Mouse (Mus musculus) kidney, embryonic 14.5 days (tissue): Measurements from ENCODE around the gene Ngdn. TPM values are rescaled to one million over a fixed set of nuclear protein-coding genes. Genes with fewer than 3 reads are reported as not detected.
"Not testable (repeated sequence)": the region's sequence is repeated elsewhere in the genome, so short reads cannot be mapped to it uniquely, and the experiment has no call there.

Experiments used
- ATAC-seq: fragments of 200-750 bp; cut with Nextera tagmentation; 2 replicates; pipeline ENCODE4 v1.8.0; 2017; ENCODE audit warnings: moderate number of reproducible peaks, mild to moderate bottlenecking, moderate TSS enrichment, moderate library complexity; ENCODE audit not compliant: low FRiP score, low TSS enrichment
- H3K27ac ChIP-seq: fragments of 300-500 bp; sonication (generic); 2 replicates; pipeline ENCODE4 v1.5.1; 2014; ENCODE audit warnings: low read depth, mild to moderate bottlenecking, low read length, moderate library complexity, mixed read lengths
- H3K27me3 ChIP-seq: fragments of 300-500 bp; sonication (generic); 2 replicates; pipeline ENCODE4 v1.6.1; 2014; ENCODE audit warnings: mild to moderate bottlenecking, low read length; ENCODE audit not compliant: control insufficient read depth, insufficient read depth
- H3K36me3 ChIP-seq: fragments of 300-500 bp; sonication (generic); 2 replicates; pipeline ENCODE4 v1.6.1; 2014; ENCODE audit warnings: low read length, mixed read lengths; ENCODE audit not compliant: control insufficient read depth, insufficient read depth
- H3K4me1 ChIP-seq: fragments of 300-500 bp; sonication (generic); 2 replicates; pipeline ENCODE4 v1.6.1; 2014; ENCODE audit warnings: low read length, mixed read lengths; ENCODE audit not compliant: control insufficient read depth, insufficient read depth
- H3K4me2 ChIP-seq: fragments of 300-500 bp; sonication (generic); replicated peaks from 2 replicates; pipeline ENCODE4 v1.6.1; 2014; ENCODE audit warnings: low read depth, mild to moderate bottlenecking, low read length
- H3K4me3 ChIP-seq: fragments of 300-500 bp; sonication (generic); 2 replicates; pipeline ENCODE4 v1.5.1; 2014; ENCODE audit warnings: mild to moderate bottlenecking, low read length
- H3K9ac ChIP-seq: fragments of 300-500 bp; sonication (generic); 2 replicates; pipeline ENCODE4 v1.6.1; 2014; ENCODE audit warnings: low read depth, mild to moderate bottlenecking, low read length, moderate library complexity
- H3K9me3 ChIP-seq: fragments of 300-500 bp; sonication (generic); 2 replicates; pipeline ENCODE4 v1.6.1; 2016; ENCODE audit warnings: low read length; ENCODE audit not compliant: control insufficient read depth
- WGBS: fragments of 180-500 bp; shearing (Covaris S2); extraction: QIAGEN DNeasy Blood & Tissue Kit; methylation state at CpG from one replicate; pipeline ENCODE4 v1.1.7; 2014; 5-methylcytosine and 5-hydroxymethylcytosine counted together
- polyA plus RNA-seq: library from polyadenylated mRNA; unstranded; fragments of >200 nt; fragmentation: Nextera tagmentation; extraction: Ambion mirVana; gene quantifications from 2 replicates; pipeline ENCODE4 v1.2.1, GENCODE M21; 2014

Ngdn gene
- 80.8 and 109 TPM in 2 replicates for polyA plus RNA-seq

GRCm38 (mm10) chr14:55014991-55015766 is at the start of gene Ngdn:
Gene Ngdn (plus strand): TSS chr14:55015454.
- under 1% methylated on average over 36 of the region's 36 CpGs for WGBS
- peak; percentile 95 for ATAC-seq
- H3K27me3 ChIP-seq = no peaks in the 10 kb centered on the region
- H3K9ac ChIP-seq = peak within 1 kb of the TSS; percentile 77
- H3K4me1 ChIP-seq = no peaks in the 10 kb centered on the region
- no peaks in the 10 kb centered on the region for H3K9me3 ChIP-seq
- peak within 1 kb of the TSS; percentile 82 for H3K4me3 ChIP-seq
- peak within 1 kb of the TSS; percentile 92 for H3K27ac ChIP-seq
- H3K36me3 ChIP-seq = peaks cover 10% of the 10 kb centered on the region
- peak within 1 kb of the TSS; percentile 74 for H3K4me2 ChIP-seq

DNA sequence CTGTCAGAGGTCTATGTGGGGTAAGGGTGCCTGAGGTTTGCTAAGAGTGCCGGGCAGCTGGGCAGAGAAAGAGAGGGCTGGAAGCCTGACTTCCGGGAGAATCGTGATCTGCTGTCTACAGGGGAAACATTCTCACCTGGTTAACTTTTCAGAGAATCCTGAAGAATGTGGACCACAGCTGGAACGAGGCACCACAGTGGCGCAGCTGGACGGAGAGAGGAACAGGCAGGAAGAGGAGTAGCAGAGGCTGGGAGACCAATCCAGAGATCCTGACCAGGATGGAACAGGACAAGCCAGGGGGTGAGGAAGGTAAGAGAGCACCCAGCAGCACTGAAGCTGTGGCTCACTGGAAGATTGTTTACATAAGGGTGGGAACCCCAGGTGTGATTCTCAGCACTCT is 49.6 kb upstream of the Ngdn start:
- Histone ChIP-seq H3K9ac (no peak overlapping the region), H3K4me3 (no peak overlapping the region), H3K4me1 (no peaks in the 10 kb centered on the region), H3K27me3 (no peaks in the 10 kb centered on the region), H3K9me3 (no peaks in the 10 kb centered on the region), H3K27ac (no peak overlapping the region), H3K4me2 (no peak overlapping the region), H3K36me3 (no peaks in the 10 kb centered on the region)
- WGBS = 68% methylated on average over 6 of the region's 6 CpGs
- no peak for ATAC-seq

DNA sequence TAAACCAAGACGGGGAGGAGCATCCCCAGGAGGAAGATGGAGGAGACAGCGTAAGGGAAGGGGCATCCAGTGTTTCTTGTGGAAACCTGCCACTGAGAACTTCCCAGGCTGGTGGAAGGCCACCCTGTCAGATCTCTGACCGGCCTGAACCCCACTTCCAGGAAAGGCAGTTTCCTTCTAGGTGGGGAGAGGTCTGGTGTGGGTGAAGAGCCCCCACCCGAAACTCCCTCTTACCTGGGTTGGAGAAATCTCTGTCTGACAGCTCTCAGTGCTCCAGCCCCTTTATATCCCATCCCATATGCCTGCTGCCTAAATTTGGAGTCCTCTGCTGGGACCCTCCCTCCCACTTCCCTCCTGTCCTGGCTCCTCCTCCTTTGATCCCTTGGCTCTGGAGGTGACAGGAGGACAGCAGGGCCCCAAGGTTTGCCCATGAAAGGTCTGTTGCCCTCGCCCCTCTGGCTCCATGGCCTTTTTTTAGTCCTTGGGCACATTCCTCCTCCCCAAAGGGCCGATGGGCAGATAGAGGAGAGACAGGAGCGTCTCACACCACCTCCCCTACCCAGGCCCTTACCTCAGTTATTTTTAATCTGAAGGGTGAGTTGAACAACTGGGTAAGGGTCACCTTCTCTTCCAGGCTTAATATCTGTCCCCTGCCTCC is 48.8 kb upstream of the Ngdn start, which contains the start of gene Myh6:
Gene Myh6 (minus strand): TSS at position 608 of the 658 bp plus-strand sequence.
- Histone ChIP-seq H3K27ac (no peak within 1 kb of the TSS), H3K27me3 (no peaks in the 10 kb centered on the region), H3K4me2 (no peak within 1 kb of the TSS), H3K4me3 (no peak within 1 kb of the TSS), H3K9me3 (no peaks in the 10 kb centered on the region), H3K36me3 (no peaks in the 10 kb centered on the region), H3K4me1 (no peaks in the 10 kb centered on the region), H3K9ac (no peak within 1 kb of the TSS)
- no peak for ATAC-seq
- WGBS = 67% methylated on average over 7 of the region's 7 CpGs

- H3K9ac ChIP-seq = no peak overlapping the region
- H3K27ac ChIP-seq = no peak overlapping the region
- no peak overlapping the region for H3K4me2 ChIP-seq
- no peak for ATAC-seq
- no peaks in the 10 kb centered on the region for H3K27me3 ChIP-seq
- no peak overlapping the region for H3K4me3 ChIP-seq
- H3K9me3 ChIP-seq = no peaks in the 10 kb centered on the region
- WGBS = 86% methylated on average over 3 of the region's 3 CpGs
- H3K36me3 ChIP-seq = no peaks in the 10 kb centered on the region
- H3K4me1 ChIP-seq = no peaks in the 10 kb centered on the region
Observed at GRCm38 (mm10) chr14:54967874-54968273, 47.4 kb upstream of the Ngdn start.

DNA sequence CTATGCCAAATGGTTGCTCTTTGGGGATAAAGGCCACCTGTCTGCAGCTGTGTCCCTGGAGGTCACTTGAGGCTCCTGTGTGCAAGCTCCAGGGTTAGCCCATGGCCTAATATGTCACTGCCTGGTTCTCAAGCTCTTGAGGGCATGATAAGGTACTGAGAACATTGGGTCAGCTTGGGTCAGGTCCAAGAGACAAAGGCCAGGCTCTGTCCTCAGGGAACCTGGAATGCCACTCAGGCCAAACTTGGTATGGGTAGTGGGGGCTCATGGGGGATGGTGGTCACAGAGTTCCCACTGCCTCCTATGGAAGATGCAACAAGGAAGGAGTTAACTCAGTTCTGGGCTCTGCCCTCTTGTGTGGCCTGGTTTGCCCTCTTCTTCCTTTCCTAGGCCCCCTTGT is 46.9 kb upstream of the Ngdn start:
- no peaks in the 10 kb centered on the region for H3K9me3 ChIP-seq
- no peak for ATAC-seq
- no peak overlapping the region for H3K4me2 ChIP-seq
- H3K9ac ChIP-seq = no peak overlapping the region
- H3K4me3 ChIP-seq = no peak overlapping the region
- no peaks in the 10 kb centered on the region for H3K4me1 ChIP-seq
- no peaks in the 10 kb centered on the region for H3K27me3 ChIP-seq
- no peaks in the 10 kb centered on the region for H3K36me3 ChIP-seq
- no peak overlapping the region for H3K27ac ChIP-seq

DNA sequence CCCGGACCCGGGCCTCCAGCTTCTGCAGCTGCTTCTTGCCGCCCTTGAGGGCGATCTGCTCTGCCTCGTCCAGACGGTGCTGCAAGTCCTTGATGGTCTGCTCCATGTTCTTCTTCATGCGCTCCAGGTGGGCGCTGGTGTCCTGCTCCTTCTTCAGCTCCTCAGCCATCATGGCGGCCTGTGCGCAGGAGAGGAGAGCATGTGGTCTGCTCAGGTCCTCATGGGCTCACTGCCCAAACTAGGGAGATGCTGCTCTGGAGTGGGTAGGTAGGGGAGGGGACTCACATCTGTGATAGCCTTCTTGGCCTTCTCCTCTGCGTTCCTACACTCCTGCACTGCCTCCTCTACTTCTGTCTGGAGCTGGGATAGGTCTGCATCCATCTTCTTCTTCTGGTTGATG is 42.5 kb upstream of the Ngdn start:
- not testable (repeated sequence) for H3K27me3 ChIP-seq, H3K4me1 ChIP-seq, H3K4me2 ChIP-seq, H3K27ac ChIP-seq, H3K4me3 ChIP-seq, ATAC-seq, H3K9me3 ChIP-seq, H3K36me3 ChIP-seq, H3K9ac ChIP-seq
- 90% methylated on average over 7 of the region's 11 CpGs for WGBS

GRCm38 (mm10) chr14:54974068-54974791 is 41.0 kb upstream of the Ngdn start:
- Histone ChIP-seq H3K9ac (no peak overlapping the region), H3K9me3 (no peaks in the 10 kb centered on the region), H3K4me3 (no peak overlapping the region), H3K4me1 (no peaks in the 10 kb centered on the region), H3K27ac (no peak overlapping the region), H3K4me2 (no peak overlapping the region), H3K36me3 (no peaks in the 10 kb centered on the region), H3K27me3 (no peaks in the 10 kb centered on the region)
- ATAC-seq = no peak
- 85% methylated on average over 6 of the region's 6 CpGs for WGBS

DNA sequence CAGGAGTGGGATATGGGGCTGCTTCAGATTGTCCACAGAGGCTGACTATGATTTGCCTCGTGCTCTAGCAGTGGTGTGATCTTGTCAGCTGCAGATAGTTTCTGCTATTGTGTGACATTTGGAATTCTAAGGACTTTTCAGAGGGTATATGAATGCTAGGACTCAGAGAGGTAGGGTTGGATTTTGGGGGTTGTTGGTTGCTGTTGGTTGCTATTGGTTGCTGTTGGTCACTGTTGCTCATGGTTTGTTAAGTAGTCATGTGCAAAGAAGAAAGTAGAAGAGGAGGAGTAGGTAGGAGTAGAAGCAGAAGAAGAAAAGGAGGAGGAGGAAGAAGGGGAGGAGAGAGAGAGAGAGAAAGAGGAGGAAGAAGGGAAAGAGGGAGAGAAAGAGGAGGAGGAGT is 38.6 kb upstream of the Ngdn start, which contains the start of gene Gm17428:
Gene Gm17428 (plus strand): TSS at position 301 of the 400 bp plus-strand sequence.
- Histone ChIP-seq H3K4me2 (no peak within 1 kb of the TSS), H3K27ac (no peak within 1 kb of the TSS), H3K36me3 (no peaks in the 10 kb centered on the region), H3K9ac (no peak within 1 kb of the TSS), H3K9me3 (no peaks in the 10 kb centered on the region), H3K4me1 (no peaks in the 10 kb centered on the region), H3K4me3 (no peak within 1 kb of the TSS), H3K27me3 (no peaks in the 10 kb centered on the region)
- ATAC-seq = no peak
- 79% methylated on average over 1 of the region's 1 CpGs for WGBS

DNA sequence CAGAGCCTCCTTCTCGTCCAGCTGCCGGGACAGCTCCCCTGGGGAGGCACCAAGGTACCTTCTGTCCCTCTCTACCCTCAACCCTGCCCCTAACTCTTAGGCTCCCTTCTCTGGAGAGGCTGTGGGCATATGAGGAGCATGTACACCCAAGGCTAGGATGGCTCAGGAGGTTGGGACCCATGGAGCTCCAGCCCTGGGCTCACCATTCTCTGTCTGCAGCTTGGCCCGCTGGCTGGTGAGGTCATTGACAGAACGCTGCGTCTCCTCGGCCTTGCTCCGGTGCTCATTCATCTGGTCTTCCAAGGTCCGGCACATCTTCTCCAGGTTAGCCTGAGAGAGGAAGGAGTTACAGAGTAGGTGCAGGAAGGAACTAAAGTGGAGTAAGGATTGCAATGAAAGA is 36.6 kb upstream of the Ngdn start:
- H3K27ac ChIP-seq = no peak overlapping the region
- H3K27me3 ChIP-seq = no peaks in the 10 kb centered on the region
- no peaks in the 10 kb centered on the region for H3K9me3 ChIP-seq
- H3K4me2 ChIP-seq = no peak overlapping the region
- ATAC-seq = no peak
- no peaks in the 10 kb centered on the region for H3K4me1 ChIP-seq
- 74% methylated on average over 8 of the region's 8 CpGs for WGBS
- H3K36me3 ChIP-seq = no peaks in the 10 kb centered on the region
- H3K9ac ChIP-seq = no peak overlapping the region
- H3K4me3 ChIP-seq = no peak overlapping the region
